Mouse (Mus musculus) limb, embryonic 14.5 days (tissue): ENCODE measurements at regions not wholly inside any gene's neighbourhood (a gene's known extent, or its start where the extent isn't known, plus 50 kb on each side); places are given as distances from the start of the nearest gene placed in this dataset.

Source experiments
- ATAC-seq: fragments of 200-750 bp; cut with Nextera tagmentation; 2 replicates; pipeline ENCODE4 v1.8.0; 2017; ENCODE audit warnings: low read depth, moderate number of reproducible peaks, moderate TSS enrichment; ENCODE audit not compliant: low FRiP score
- DNase-seq: peaks from one replicate; pipeline ENCODE4 v3.0.0-alpha.2; 2015; ENCODE audit warnings: low spot score
- H3K27ac ChIP-seq: fragments of 300-500 bp; sonication (generic); replicated peaks from 2 replicates; pipeline ENCODE4 v1.5.1; 2014; ENCODE audit warnings: low read depth, mild to moderate bottlenecking, low read length, moderate library complexity, mixed read lengths
- H3K27me3 ChIP-seq: fragments of 300-500 bp; sonication (generic); 2 replicates; pipeline ENCODE4 v1.6.1; 2014; ENCODE audit warnings: low read length, mixed read lengths; ENCODE audit not compliant: control insufficient read depth, insufficient read depth
- H3K36me3 ChIP-seq: fragments of 300-500 bp; sonication (generic); 2 replicates; pipeline ENCODE4 v1.6.1; 2014; ENCODE audit warnings: mild to moderate bottlenecking, low read length, moderate library complexity, mixed read lengths; ENCODE audit not compliant: control insufficient read depth, insufficient read depth
- H3K4me1 ChIP-seq: fragments of 300-500 bp; sonication (generic); 2 replicates; pipeline ENCODE4 v1.6.1; 2014; ENCODE audit warnings: antibody characterized with exemption, low read length, mixed read lengths; ENCODE audit not compliant: control insufficient read depth, insufficient read depth
- H3K4me2 ChIP-seq: fragments of 300-500 bp; sonication (generic); replicated peaks from 2 replicates; pipeline ENCODE4 v1.6.1; 2014; ENCODE audit warnings: low read depth, mild to moderate bottlenecking, low read length, moderate library complexity; ENCODE audit not compliant: severe bottlenecking
- H3K4me3 ChIP-seq: fragments of 300-500 bp; sonication (generic); replicated peaks from 2 replicates; pipeline ENCODE4 v1.5.1; 2014; ENCODE audit warnings: low read length
- H3K9ac ChIP-seq: fragments of 300-500 bp; sonication (generic); 2 replicates; pipeline ENCODE4 v1.6.1; 2014; ENCODE audit warnings: mild to moderate bottlenecking, low read depth, low read length, moderate library complexity; ENCODE audit not compliant: severe bottlenecking
- H3K9me3 ChIP-seq: fragments of 300-500 bp; sonication (generic); 2 replicates; pipeline ENCODE4 v1.6.1; 2016; ENCODE audit warnings: low read length; ENCODE audit not compliant: control insufficient read depth
- POLR2A ChIP-seq: fragments of 200-500 bp; IDR thresholded peaks from 2 replicates; pipeline ENCODE4 v1.8.0; 2012; ENCODE audit warnings: inconsistent platforms, mild to moderate bottlenecking, moderate library complexity, borderline replicate concordance; ENCODE audit not compliant: insufficient read depth, insufficient read length; ENCODE audit errors: extremely low read depth
- WGBS: fragments of 180-500 bp; shearing (Covaris S2); extraction: QIAGEN DNeasy Blood & Tissue Kit; methylation state at CpG from one replicate; pipeline ENCODE4 v1.1.7; 2014; 5-methylcytosine and 5-hydroxymethylcytosine counted together

GRCm38 (mm10) chr1:73105856-73106463 lies 90.3 kb upstream of the Tnp1 start:
- 0 out of 2 replicates have a peak, but pooled peaks cover 3% of the 10 kb centered on the region for H3K9me3 ChIP-seq
- 84% methylated on average over 4 of the region's 4 CpGs for WGBS
- TF ChIP-seq POLR2A, result no peak
- no peak overlapping the region for H3K9ac ChIP-seq
- ATAC-seq (no peak), DNase-seq (no peak)
- H3K4me3 ChIP-seq, result no peak overlapping the region
- no peaks in the 10 kb centered on the region for H3K4me1 ChIP-seq
- no peak overlapping the region for H3K27ac ChIP-seq
- H3K36me3 ChIP-seq, result no peaks in the 10 kb centered on the region
- no peaks in the 10 kb centered on the region for H3K27me3 ChIP-seq
- H3K4me2 ChIP-seq, result no peak overlapping the region

GRCm38 (mm10) chr1:73097645-73098440 lies 82.1 kb upstream of the Tnp1 start:
- H3K4me1 ChIP-seq, result 0 out of 2 replicates have a peak, but pooled peaks cover 5% of the 10 kb centered on the region
- no peaks in the 10 kb centered on the region for H3K36me3 ChIP-seq
- H3K4me2 ChIP-seq, result no peak overlapping the region
- no peaks in the 10 kb centered on the region for H3K27me3 ChIP-seq
- H3K9ac ChIP-seq, result no peak overlapping the region
- ATAC-seq (no peak), DNase-seq (no peak)
- TF ChIP-seq POLR2A, result no peak
- H3K4me3 ChIP-seq, result no peak overlapping the region
- no peak overlapping the region for H3K27ac ChIP-seq
- 83% methylated on average over 6 of the region's 6 CpGs for WGBS
- 0 out of 2 replicates have a peak, but pooled peaks cover 5% of the 10 kb centered on the region for H3K9me3 ChIP-seq

- no peak for TF ChIP-seq POLR2A
- H3K4me2 ChIP-seq, result no peak overlapping the region
- 26% methylated on average over 3 of the region's 3 CpGs for WGBS
- H3K36me3 ChIP-seq, result no peaks in the 10 kb centered on the region
- H3K4me3 ChIP-seq, result no peak overlapping the region
- H3K27ac ChIP-seq, result no peak overlapping the region; the same call in 1 of the 2 replicates
- H3K27me3 ChIP-seq, result no peaks in the 10 kb centered on the region
- no peak overlapping the region for H3K9ac ChIP-seq
- peaks cover 19% of the 10 kb centered on the region for H3K4me1 ChIP-seq
- ATAC-seq (peak; percentile 78), DNase-seq (peak; percentile 30)
- no peaks in the 10 kb centered on the region for H3K9me3 ChIP-seq
These were observed 73.9 kb upstream of the Tnp1 start for GRCm38 (mm10) chr1:73089636-73090035.

GRCm38 (mm10) chr1:73088494-73088893 lies 72.8 kb upstream of the Tnp1 start:
- no peaks in the 10 kb centered on the region for H3K9me3 ChIP-seq
- no peak overlapping the region for H3K4me2 ChIP-seq
- no peak for TF ChIP-seq POLR2A
- ATAC-seq (no peak), DNase-seq (no peak)
- no peak overlapping the region for H3K9ac ChIP-seq
- WGBS, result 29% methylated on average over 2 of the region's 2 CpGs
- H3K36me3 ChIP-seq, result no peaks in the 10 kb centered on the region
- H3K4me1 ChIP-seq, result peaks cover 19% of the 10 kb centered on the region
- no peaks in the 10 kb centered on the region for H3K27me3 ChIP-seq
- no peak overlapping the region for H3K27ac ChIP-seq
- no peak overlapping the region for H3K4me3 ChIP-seq

GRCm38 (mm10) chr1:73084946-73085345 lies 69.2 kb upstream of the Tnp1 start:
- WGBS, result 43% methylated on average over 2 of the region's 2 CpGs
- H3K27ac ChIP-seq, result no peak overlapping the region
- ATAC-seq (no peak), DNase-seq (no peak)
- no peaks in the 10 kb centered on the region for H3K27me3 ChIP-seq
- H3K4me3 ChIP-seq, result no peak overlapping the region
- no peak for TF ChIP-seq POLR2A
- no peak overlapping the region for H3K4me2 ChIP-seq
- no peaks in the 10 kb centered on the region for H3K9me3 ChIP-seq
- no peak overlapping the region for H3K9ac ChIP-seq
- no peaks in the 10 kb centered on the region for H3K36me3 ChIP-seq
- peaks cover 18% of the 10 kb centered on the region for H3K4me1 ChIP-seq
